Mouse (Mus musculus) liver, adult 2 months (tissue): ENCODE measurements around the gene Mertk.

Experiments
- CTCF ChIP-seq: fragments of 200-500 bp; IDR thresholded peaks from 2 replicates; pipeline ENCODE4 v1.5.1; 2011; ENCODE audit warnings: low read depth, low read length, control low read depth
- POLR2A ChIP-seq: fragments of 200-500 bp; IDR thresholded peaks from 2 replicates; pipeline ENCODE4 v1.6.1; 2011; ENCODE audit warnings: low read length, control low read depth; ENCODE audit not compliant: insufficient read depth; ENCODE audit errors: extremely low read depth

DNA sequence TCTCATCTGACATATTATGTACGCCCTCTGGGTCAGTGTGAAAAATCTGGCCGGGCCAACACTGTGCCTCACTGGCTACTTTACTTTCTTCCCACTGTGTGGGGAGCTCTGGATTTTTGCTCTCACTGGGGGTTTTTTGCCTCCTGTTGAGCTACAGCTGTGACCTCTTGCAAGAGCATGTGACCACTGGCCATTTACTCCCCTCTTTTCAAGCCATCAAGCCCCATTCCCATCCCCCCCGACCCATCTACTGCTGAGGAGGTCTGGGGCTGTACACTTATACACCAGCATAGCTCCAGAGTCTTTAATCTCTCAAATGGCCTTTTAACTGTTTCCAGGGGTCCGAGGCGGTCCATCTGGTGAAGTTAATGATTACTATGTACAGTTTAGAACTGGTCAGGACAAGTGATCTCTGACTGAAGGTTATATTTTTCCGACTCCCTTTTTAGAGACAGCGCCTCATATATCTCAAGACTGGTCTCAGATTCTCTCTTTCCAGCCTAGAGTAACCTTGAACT lies 16.0 kb downstream of the Mertk start:
- TF ChIP-seq CTCF = no peak
- TF ChIP-seq POLR2A = no peak
